Mouse (Mus musculus) cortical plate, adult 2 months (tissue): ENCODE data around the gene Stip1.

Source experiments
- CTCF ChIP-seq: fragments of 200-500 bp; IDR thresholded peaks from 2 replicates; pipeline ENCODE4 v1.5.1; 2011; ENCODE audit warnings: mild to moderate bottlenecking, control low read depth, low read length; ENCODE audit not compliant: insufficient read depth; ENCODE audit errors: extremely low read depth
- POLR2A ChIP-seq: fragments of 200-500 bp; IDR thresholded peaks from 2 replicates; pipeline ENCODE4 v1.6.1; 2011; ENCODE audit warnings: mild to moderate bottlenecking, low read length, control low read depth; ENCODE audit not compliant: insufficient read depth; ENCODE audit errors: extremely low read depth

DNA sequence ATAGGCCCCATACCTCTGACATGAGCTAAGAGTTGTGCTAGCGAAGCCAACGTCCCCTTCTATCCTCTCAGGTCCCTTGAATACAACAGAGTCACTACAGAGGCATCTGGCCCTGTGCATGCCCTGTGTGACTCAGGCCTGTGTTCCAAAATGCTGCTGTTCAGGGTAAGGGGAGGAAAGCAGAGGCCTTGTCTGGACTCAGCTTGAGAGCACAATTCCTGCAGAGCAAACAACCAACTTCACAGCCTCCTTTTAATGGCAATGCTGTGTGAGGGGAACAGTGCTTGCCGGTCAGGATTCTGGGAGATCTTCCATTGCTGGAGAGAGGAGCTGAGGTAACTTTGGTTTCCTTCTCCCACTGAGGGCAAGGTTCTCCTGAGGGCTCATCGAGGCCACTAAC is 4.5 kb upstream of the Stip1 start:
- no peak for TF ChIP-seq POLR2A
- TF ChIP-seq CTCF, result no peak
